Mouse (Mus musculus) G1E (cell line): ENCODE data around the gene Arhgdig. TPM values are rescaled to one million over a fixed set of nuclear protein-coding genes. Genes with fewer than 3 reads are reported as not detected.

ENCODE experiments used
- ATAC-seq: 2 replicates; pipeline ENCODE4 v1.8.0; 2016; ENCODE audit warnings: mild to moderate bottlenecking; ENCODE audit not compliant: insufficient number of reproducible peaks, poor library complexity, low FRiP score, severe bottlenecking; ENCODE audit errors: extremely low read depth
- DNase-seq: peaks from one replicate; pipeline ENCODE4 v3.0.0; 2012; ENCODE audit warnings: low spot score
- H3K27me3 ChIP-seq: 2 replicates; pipeline ENCODE4 v1.6.1; 2012; ENCODE audit warnings: mild to moderate bottlenecking, low read length, inconsistent platforms; ENCODE audit not compliant: insufficient read depth
- H3K36me3 ChIP-seq: replicated peaks from 2 replicates; pipeline ENCODE3; 2012; ENCODE audit warnings: mild to moderate bottlenecking, inconsistent platforms
- H3K4me1 ChIP-seq: 2 replicates; pipeline ENCODE4 v1.6.1; 2012; ENCODE audit warnings: low read depth, low read length, inconsistent platforms, mixed read lengths; ENCODE audit not compliant: insufficient read depth
- H3K4me3 ChIP-seq: 2 replicates; pipeline ENCODE4 v1.5.1; 2012; ENCODE audit warnings: low read depth, mild to moderate bottlenecking, inconsistent platforms, low read length, moderate library complexity, mixed read lengths
- H3K9me3 ChIP-seq: replicated peaks from 2 replicates; pipeline ENCODE4 v1.6.1; 2012; ENCODE audit warnings: inconsistent platforms
- CTCF ChIP-seq: IDR thresholded peaks from 2 replicates; pipeline ENCODE4 v1.5.1; 2012; ENCODE audit warnings: low read depth, low read length, inconsistent platforms, mixed read lengths
- GATA1 ChIP-seq: IDR thresholded peaks from 2 replicates; pipeline ENCODE4 v1.6.1; 2012; ENCODE audit warnings: borderline replicate concordance, low read length, inconsistent platforms, mixed read lengths
- GATA2 ChIP-seq: IDR thresholded peaks from 2 replicates; pipeline ENCODE4 v1.6.1; 2012; ENCODE audit warnings: low read depth, low read length, inconsistent platforms, borderline replicate concordance
- POLR2AphosphoS5 ChIP-seq: IDR thresholded peaks from 2 replicates; pipeline ENCODE4 v1.6.1; 2012; ENCODE audit warnings: low read depth, low read length, inconsistent platforms; ENCODE audit not compliant: insufficient replicate concordance
- TAL1 ChIP-seq: conservative IDR thresholded peaks from 2 replicates; pipeline ENCODE4 v1.6.1; 2012; ENCODE audit warnings: low read depth, low read length, inconsistent platforms, mixed read lengths
- polyA plus RNA-seq: library from polyadenylated mRNA; stranded (reverse); fragments of >175 nt; gene quantifications from 2 replicates; pipeline ENCODE4 v1.2.3, GENCODE M21; 2012
- total RNA-seq, 2 experiments: library from RNA; stranded (forward) in 1 of 2; stranded (reverse) in 1 of 2; fragments of 200-1000 nt in 1 of 2; fragments of >200 nt in 1 of 2; fragmentation: Nextera tagmentation in 1 of 2; gene quantifications; 2 replicates each; pipeline ENCODE4 v1.2.3; 2014 to 2017

Gene Arhgdig
- total and polyA plus RNA-seq, 3 experiments, result 5.2 to 17.6 (median 6.2) TPM

- TF ChIP-seq GATA1 (no peak), CTCF (no peak), GATA2 (no peak), POLR2AphosphoS5 (no peak), TAL1 (no peak)
- Histone ChIP-seq H3K36me3 (peaks cover 73% of the 10 kb centered on the region), H3K4me1 (no peaks in the 10 kb centered on the region), H3K27me3 (no peaks in the 10 kb centered on the region; the same call in 1 of the 2 replicates), H3K4me3 (no peak overlapping the region), H3K9me3 (no peaks in the 10 kb centered on the region)
- ATAC-seq (no peak), DNase-seq (no peak)
Observed at GRCm38 (mm10) chr17:26212241-26212640, 4.7 kb upstream of the Arhgdig start.

- Histone ChIP-seq H3K27me3 (no peaks in the 10 kb centered on the region; the same call in 1 of the 2 replicates), H3K4me1 (peaks cover 51% of the 10 kb centered on the region), H3K4me3 (no peak overlapping the region), H3K36me3 (peaks cover 64% of the 10 kb centered on the region), H3K9me3 (no peaks in the 10 kb centered on the region)
- DNase-seq (no peak), ATAC-seq (no peak)
- TF ChIP-seq POLR2AphosphoS5, result no peak
- no peak for TF ChIP-seq GATA1
- TF ChIP-seq TAL1, result no peak
- TF ChIP-seq GATA2, result no peak
Observed at GRCm38 (mm10) chr17:26206392-26206791, 1.2 kb downstream of the Arhgdig start.

- ATAC-seq (no peak), DNase-seq (no peak)
- peaks cover 52% of the 10 kb centered on the region for H3K36me3 ChIP-seq
- TF ChIP-seq CTCF (no peak), GATA2 (no peak), TAL1 (no peak), POLR2AphosphoS5 (no peak), GATA1 (no peak)
- peaks cover 67% of the 10 kb centered on the region for H3K4me1 ChIP-seq
- H3K4me3 ChIP-seq, result no peak overlapping the region
- no peaks in the 10 kb centered on the region for H3K9me3 ChIP-seq
- H3K27me3 ChIP-seq, result no peaks in the 10 kb centered on the region; the same call in 1 of the 2 replicates
Observed at GRCm38 (mm10) chr17:26204766-26205165, 2.8 kb downstream of the Arhgdig start.

GRCm38 (mm10) chr17:26203321-26203811 is 4.2 kb downstream of the Arhgdig start:
- TF ChIP-seq GATA1 (no peak), POLR2AphosphoS5 (no peak), CTCF (no peak), TAL1 (no peak), GATA2 (no peak)
- Histone ChIP-seq H3K9me3 (no peaks in the 10 kb centered on the region), H3K36me3 (peaks cover 64% of the 10 kb centered on the region), H3K4me1 (peaks cover 81% of the 10 kb centered on the region), H3K27me3 (no peaks in the 10 kb centered on the region; the same call in 1 of the 2 replicates), H3K4me3 (peak overlapping the region; percentile 78)
- DNase-seq (peak; percentile 30), ATAC-seq (no peak)

- TF ChIP-seq GATA1 (no peak), CTCF (no peak), TAL1 (no peak), GATA2 (no peak), POLR2AphosphoS5 (no peak)
- H3K4me3 ChIP-seq, result peak within 1 kb of the TSS; percentile 78
- H3K9me3 ChIP-seq, result no peaks in the 10 kb centered on the region
- H3K36me3 ChIP-seq, result peaks cover 64% of the 10 kb centered on the region
- peaks cover 88% of the 10 kb centered on the region for H3K4me1 ChIP-seq
- H3K27me3 ChIP-seq, result no peaks in the 10 kb centered on the region; the same call in 1 of the 2 replicates
- peak; percentile 78 for DNase-seq
- ATAC-seq, result no peak
Observed at GRCm38 (mm10) chr17:26202737-26203136, 4.8 kb downstream of the Arhgdig start, which contains the start of gene Rgs11. TSS of gene Rgs11 (plus strand) at chr17:26202951.

GRCm38 (mm10) chr17:26201998-26202397 is 5.6 kb downstream of the Arhgdig start:
- TF ChIP-seq GATA1 (no peak), GATA2 (no peak), CTCF (no peak), POLR2AphosphoS5 (no peak), TAL1 (no peak)
- ATAC-seq, result no peak
- Histone ChIP-seq H3K4me3 (peak overlapping the region; percentile 73; the same call in 1 of the 2 replicates), H3K4me1 (peaks cover 92% of the 10 kb centered on the region), H3K9me3 (no peaks in the 10 kb centered on the region), H3K36me3 (peaks cover 64% of the 10 kb centered on the region), H3K27me3 (no peaks in the 10 kb centered on the region; the same call in 1 of the 2 replicates)
- DNase-seq, result no peak
